In genomic region chr15:20796999-20797398, GRCm38 (mm10) we compare ENCODE assay signal across 13 mouse cellular contexts.
DNase-seq lines count a peak whose midpoint lies in the region; ATAC-seq lines count a peak whose summit lies in the region.
"Had no signal": no experiment of that assay in that cellular context is flagged by ENCODE, and none has a peak within 500 bp of the region (broad histone marks: within the 10 kb centered on the region; RNA-seq: fewer than 3 reads in every experiment).

No protein-coding gene starts in this region.

- 40% methylated on average over 4 of the region's 4 CpGs for WGBS in heart, embryonic 12.5 days
- WGBS in neural tube, embryonic 12.5 days, result 25% methylated on average over 4 of the region's 4 CpGs
- 25% methylated on average over 4 of the region's 4 CpGs for WGBS in neural tube, embryonic 15.5 days
- WGBS in hindbrain, embryonic 13.5 days, result 34% methylated on average over 4 of the region's 4 CpGs

- DNase-seq in heart, postnatal 10 days, result no peak
- DNase-seq in retina, embryonic 14.5 days (ENCODE audit: low spot score), result peak; percentile 64
- DNase-seq in adipocyte (ENCODE audit: low spot score), result no peak
- DNase-seq in right cerebral cortex, postnatal 4 days, result no peak
- DNase-seq: adrenal gland, adult 2 months; heart, adult 2 months had no signal

- H3K27me3 ChIP-seq in heart, embryonic 12.5 days (replicated peaks), result no peaks in the 10 kb centered on the region
- no peaks in the 10 kb centered on the region for H3K27me3 ChIP-seq in neural tube, embryonic 12.5 days (replicated peaks)
- H3K27me3 ChIP-seq in neural tube, embryonic 15.5 days (replicated peaks), result no peaks in the 10 kb centered on the region
- H3K27me3 ChIP-seq in hindbrain, embryonic 13.5 days, result no peaks in the 10 kb centered on the region
- H3K27me3 ChIP-seq: liver, embryonic 15.5 days; stomach, embryonic 15.5 days had no signal

- H3K9ac ChIP-seq in heart, embryonic 12.5 days, result no peak overlapping the region
- H3K9ac ChIP-seq in neural tube, embryonic 12.5 days, result no peak overlapping the region
- H3K9ac ChIP-seq in neural tube, embryonic 15.5 days (replicated peaks), result no peak overlapping the region
- no peak overlapping the region for H3K9ac ChIP-seq in hindbrain, embryonic 13.5 days
- H3K9ac ChIP-seq: liver, embryonic 15.5 days; stomach, embryonic 15.5 days had no signal

- peak; percentile 48; the same call in 1 of the 2 replicates for ATAC-seq in heart, embryonic 12.5 days (ENCODE audit: insufficient number of reproducible peaks, low FRiP score)
- ATAC-seq in neural tube, embryonic 12.5 days (ENCODE audit: low FRiP score, low read depth), result peak; percentile 53; the same call in 1 of the 2 replicates
- ATAC-seq in neural tube, embryonic 15.5 days (ENCODE audit: low FRiP score), result no peak
- ATAC-seq in hindbrain, embryonic 13.5 days (ENCODE audit: low FRiP score), result peak; percentile 71; the same call in 1 of the 2 replicates

- no peak overlapping the region for H3K4me3 ChIP-seq in heart, embryonic 12.5 days
- H3K4me3 ChIP-seq in neural tube, embryonic 12.5 days, result no peak overlapping the region
- H3K4me3 ChIP-seq in neural tube, embryonic 15.5 days (replicated peaks), result no peak overlapping the region
- no peak overlapping the region for H3K4me3 ChIP-seq in hindbrain, embryonic 13.5 days
- H3K4me3 ChIP-seq: heart, adult 2 months; liver, embryonic 15.5 days; stomach, embryonic 15.5 days had no signal

- H3K36me3 ChIP-seq in heart, embryonic 12.5 days, result no peaks in the 10 kb centered on the region
- H3K36me3 ChIP-seq in neural tube, embryonic 12.5 days, result no peaks in the 10 kb centered on the region
- H3K36me3 ChIP-seq in neural tube, embryonic 15.5 days, result no peaks in the 10 kb centered on the region
- no peaks in the 10 kb centered on the region for H3K36me3 ChIP-seq in hindbrain, embryonic 13.5 days
- H3K36me3 ChIP-seq: liver, embryonic 15.5 days; stomach, embryonic 15.5 days had no signal

- no peaks in the 10 kb centered on the region for H3K9me3 ChIP-seq in heart, embryonic 12.5 days (replicated peaks)
- H3K9me3 ChIP-seq in neural tube, embryonic 12.5 days, result no peaks in the 10 kb centered on the region
- H3K9me3 ChIP-seq in neural tube, embryonic 15.5 days (replicated peaks), result no peaks in the 10 kb centered on the region
- no peaks in the 10 kb centered on the region for H3K9me3 ChIP-seq in hindbrain, embryonic 13.5 days
- H3K9me3 ChIP-seq: liver, embryonic 15.5 days; stomach, embryonic 15.5 days had no signal

- H3K27ac ChIP-seq in heart, embryonic 12.5 days (ENCODE audit: poor library complexity, severe bottlenecking), result no peak overlapping the region
- H3K27ac ChIP-seq in neural tube, embryonic 12.5 days, result no peak overlapping the region
- H3K27ac ChIP-seq in neural tube, embryonic 15.5 days (replicated peaks), result no peak overlapping the region
- H3K27ac ChIP-seq in hindbrain, embryonic 13.5 days, result no peak overlapping the region
- H3K27ac ChIP-seq: heart, adult 2 months; liver, embryonic 15.5 days; macrophage; stomach, embryonic 15.5 days had no signal

- no peaks in the 10 kb centered on the region for H3K4me1 ChIP-seq in heart, embryonic 12.5 days (replicated peaks)
- no peaks in the 10 kb centered on the region for H3K4me1 ChIP-seq in neural tube, embryonic 12.5 days
- peaks cover 4% of the 10 kb centered on the region; the same call in 1 of the 2 replicates for H3K4me1 ChIP-seq in neural tube, embryonic 15.5 days
- peaks cover 4% of the 10 kb centered on the region for H3K4me1 ChIP-seq in hindbrain, embryonic 13.5 days (replicated peaks)
- H3K4me1 ChIP-seq: liver, embryonic 15.5 days; stomach, embryonic 15.5 days had no signal

- intact Hi-C loops in heart, postnatal 10 days (cut with DNase I), result no loop called here

- no peak overlapping the region for H3K4me2 ChIP-seq in heart, embryonic 12.5 days
- H3K4me2 ChIP-seq in neural tube, embryonic 12.5 days (replicated peaks), result no peak overlapping the region
- H3K4me2 ChIP-seq in neural tube, embryonic 15.5 days, result no peak overlapping the region
- H3K4me2 ChIP-seq in hindbrain, embryonic 13.5 days, result no peak overlapping the region
- H3K4me2 ChIP-seq: liver, embryonic 15.5 days; stomach, embryonic 15.5 days had no signal
